Mouse (Mus musculus) adrenal gland (tissue): ENCODE results near the gene Cd5.

Experiments
- intact Hi-C: fragments of 180-260 bp; cut with DNase I; formaldehyde crosslinking; loops from one replicate; pipeline ENCODE4 v1.15.1; 2025

Cd5 gene

GRCm38 (mm10) chr19:10759525-10759924, 20.7 kb upstream of the Cd5 start:
- intact Hi-C loops = no loop called here

DNA sequence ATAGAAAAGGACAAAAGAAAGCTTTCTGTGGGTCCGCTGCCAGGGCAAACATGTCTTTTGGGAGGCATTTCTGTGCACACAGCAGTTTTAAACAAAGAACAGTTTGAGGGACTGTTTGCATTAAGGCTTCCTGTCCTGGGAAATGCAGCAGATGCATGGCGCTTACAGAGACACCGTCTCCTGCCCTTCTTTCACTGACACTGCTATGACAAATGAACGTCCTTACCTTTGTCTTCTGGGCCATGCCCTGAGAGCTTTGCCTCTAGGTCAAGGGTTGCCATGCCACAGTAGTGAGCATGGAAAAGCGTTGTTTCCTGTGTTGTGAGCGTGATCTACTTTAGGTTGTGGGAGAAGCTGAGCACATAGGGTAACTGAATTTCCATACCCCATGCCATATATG, 19.9 kb upstream of the Cd5 start:
- intact Hi-C loops = no loop called here

DNA sequence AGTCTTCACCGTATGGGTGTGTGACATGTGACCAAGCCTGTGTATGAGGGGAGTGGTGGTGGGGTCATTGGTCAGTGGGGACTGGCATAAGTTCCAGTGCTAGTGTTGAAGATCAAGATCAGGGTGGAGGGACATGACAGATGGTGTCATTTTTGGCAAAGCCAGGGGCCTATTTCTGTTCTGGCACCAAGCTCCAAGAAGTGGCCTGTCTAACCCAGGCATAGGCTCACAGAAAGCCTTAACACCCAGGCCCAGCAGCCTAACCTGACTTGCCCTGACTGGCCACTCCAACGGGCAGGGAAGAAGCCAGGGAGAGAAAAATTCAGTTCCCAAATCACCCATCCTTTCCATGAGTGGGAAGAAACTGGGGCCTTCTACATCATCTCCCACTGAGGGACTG, 18.7 kb upstream of the Cd5 start:
- intact Hi-C loops = no loop called here

DNA sequence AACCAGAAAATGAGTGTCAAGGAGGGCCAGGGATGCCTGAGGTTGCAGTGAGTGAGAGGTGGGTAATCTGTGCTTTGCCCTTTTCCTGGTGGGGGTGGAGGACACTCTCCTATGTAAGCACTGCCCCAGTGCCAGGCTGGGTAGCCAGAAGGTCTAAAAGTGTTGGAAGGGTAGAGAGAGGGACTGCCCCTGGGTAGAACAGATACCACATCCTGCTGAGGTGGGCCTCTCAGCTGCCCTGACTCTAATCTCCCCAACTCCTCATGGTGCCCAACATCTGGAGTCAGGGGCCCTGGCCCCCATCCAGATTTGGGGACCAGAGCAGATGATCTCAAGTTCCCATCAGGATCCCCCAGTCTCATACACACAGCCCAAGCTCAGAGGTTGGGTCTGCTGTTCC, 18.3 kb upstream of the Cd5 start:
- intact Hi-C loops = no loop called here

DNA sequence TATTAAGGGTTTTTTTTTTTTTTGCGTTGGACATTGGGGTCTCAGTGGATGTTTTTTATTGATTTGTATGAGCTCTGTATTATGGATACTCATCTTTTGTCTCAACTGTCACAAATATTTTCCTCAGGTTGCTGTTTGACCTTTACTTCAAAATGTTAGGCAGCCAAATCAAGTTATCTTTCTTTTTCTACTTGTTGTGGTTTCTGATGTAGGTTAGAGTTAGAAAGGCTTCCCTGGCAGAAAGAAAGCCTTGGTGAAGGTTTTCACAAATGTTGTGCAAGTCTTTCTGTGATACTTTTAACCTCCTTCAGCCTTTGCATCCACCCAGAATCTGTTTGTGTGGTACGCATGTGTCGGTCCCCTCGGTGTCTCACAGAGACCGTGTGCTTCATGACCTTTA, 13.8 kb upstream of the Cd5 start:
- intact Hi-C loops = no loop called here

DNA sequence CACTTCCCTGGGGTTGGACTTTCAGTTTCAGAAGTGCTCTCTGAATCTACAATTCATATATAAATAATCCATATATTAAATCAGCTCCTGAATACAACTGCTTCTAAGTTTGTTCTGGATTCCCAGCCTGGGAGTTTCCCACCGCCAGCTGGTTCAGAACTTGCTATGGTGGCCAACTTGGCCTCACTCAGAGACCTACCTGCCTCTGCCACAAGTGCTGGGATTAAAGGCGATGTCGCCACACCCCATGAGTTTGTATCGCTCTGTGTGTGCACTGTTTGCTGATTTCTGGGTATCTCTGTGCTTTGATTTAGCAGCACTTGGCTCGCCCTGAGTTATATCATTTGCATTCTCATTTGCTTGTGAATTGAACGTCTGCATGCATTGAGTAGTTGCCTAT, 13.3 kb upstream of the Cd5 start:
- intact Hi-C loops = no loop called here

- intact Hi-C loops = no loop called here
These were observed 12.8 kb upstream of the Cd5 start for GRCm38 (mm10) chr19:10751607-10752006.

DNA sequence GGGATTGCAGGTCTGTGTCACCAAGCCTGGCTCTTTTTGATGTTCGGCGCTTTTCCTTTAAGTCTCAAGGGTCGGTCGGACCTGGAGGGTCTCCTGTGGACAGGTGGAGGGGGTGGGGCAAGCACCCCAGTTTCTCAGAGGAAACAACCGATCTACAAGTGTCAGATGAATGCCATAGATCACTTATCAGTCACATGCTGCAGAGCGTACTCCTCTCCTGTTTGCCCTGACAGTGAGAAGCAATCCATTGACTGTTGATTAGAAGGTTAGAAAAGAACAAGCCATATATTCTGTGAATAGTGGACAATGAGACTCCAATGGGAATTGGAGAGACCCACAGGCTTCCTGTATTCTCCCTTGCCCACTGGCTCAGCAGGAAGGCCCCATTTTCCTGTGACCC, 11.4 kb upstream of the Cd5 start:
- intact Hi-C loops = no loop called here

DNA sequence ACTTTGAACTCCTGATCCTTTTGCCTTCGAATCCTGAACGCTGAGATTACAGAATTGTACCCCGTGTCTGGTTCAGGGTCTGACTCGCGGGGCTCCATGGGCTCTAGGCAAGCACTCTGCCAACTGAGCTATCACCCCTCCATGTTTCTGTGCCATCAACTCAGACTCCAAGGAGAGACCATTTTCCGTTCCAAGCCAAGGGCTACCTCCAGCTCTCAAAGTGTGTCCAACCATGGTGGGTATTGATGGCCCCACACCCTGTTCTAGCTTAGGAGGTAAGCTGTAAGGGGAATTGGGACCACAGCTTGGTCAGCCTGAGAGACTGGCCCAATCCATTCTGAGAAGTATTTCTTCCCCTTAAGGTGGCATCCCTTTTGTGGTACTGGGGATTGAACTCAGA, 10.5 kb upstream of the Cd5 start:
- intact Hi-C loops = no loop called here

DNA sequence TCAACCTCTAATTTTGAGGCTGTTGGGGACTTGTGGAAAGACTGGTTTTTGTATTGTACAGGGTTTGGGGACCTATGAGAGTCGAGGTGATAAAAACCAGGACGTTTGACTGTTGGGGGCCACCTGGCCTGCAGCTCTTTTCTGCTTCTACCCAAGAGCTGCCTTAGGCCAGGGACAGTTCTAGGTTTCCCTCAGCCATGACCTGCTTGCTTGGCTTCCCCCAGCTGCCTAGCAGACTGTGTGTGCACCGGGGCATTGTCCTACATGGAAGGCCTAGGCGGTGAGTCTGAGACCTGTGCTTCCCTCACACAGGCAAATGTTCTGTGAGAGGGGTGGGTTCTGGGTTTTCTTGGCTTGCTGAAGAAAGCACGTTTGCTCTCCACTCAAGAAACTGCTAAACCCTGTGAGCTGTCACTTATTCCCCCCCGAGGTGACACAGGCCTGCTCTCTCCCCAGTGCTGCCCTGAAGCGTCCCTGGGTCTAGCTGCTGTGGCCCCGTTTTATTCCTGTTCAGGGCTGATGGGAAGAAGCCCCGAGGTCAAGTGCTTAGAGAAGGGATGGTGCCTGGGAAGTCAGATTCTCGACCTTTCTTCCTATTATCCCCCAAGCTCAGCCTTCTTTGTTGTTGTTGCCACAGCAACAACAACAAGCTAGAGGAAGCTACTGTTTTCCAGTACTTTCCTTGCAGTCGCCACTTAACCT, 9.8 kb upstream of the Cd5 start:
- intact Hi-C loops = no loop called here

DNA sequence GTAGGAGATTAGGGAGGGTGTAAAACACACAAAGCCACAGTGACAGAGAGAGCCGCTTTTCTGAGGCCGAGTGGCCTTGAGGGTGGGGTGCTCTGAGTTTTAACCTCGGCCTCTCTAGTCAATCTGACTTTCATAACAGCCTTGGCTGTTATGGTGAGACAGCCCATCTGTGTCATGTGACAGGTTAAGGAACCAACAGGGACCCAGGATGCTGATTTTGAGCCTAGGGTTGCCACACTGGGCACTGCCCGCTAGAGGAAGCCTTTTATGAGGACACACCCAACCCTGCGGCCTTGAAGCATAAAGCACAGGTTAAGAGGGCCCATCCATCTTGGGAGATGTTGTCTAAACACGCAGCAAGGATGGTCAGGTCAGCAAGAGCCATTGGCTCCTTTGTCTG, 8.9 kb upstream of the Cd5 start:
- intact Hi-C loops = no loop called here

- intact Hi-C loops = no loop called here
These were observed 8.4 kb upstream of the Cd5 start for GRCm38 (mm10) chr19:10747182-10747581.

DNA sequence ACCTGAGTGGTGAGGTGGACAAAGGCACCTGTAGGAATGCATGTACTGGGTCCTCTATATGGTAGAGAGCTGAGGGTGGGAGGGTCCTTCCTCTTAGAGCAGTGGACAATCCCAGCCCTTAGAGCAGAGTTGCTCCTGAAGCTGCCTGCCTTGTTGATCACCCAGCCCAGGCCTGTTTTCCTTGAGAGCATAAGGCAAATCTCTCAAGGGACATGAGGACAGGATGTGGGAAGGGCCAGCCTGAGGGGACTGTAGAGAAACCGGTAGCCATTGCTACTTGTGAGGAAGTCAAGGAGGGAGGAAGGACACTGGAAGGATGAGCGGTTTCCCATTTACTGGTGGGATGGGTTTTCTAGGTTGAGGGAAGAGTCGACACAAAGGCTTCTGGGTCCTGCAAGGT, 3.8 kb upstream of the Cd5 start:
- intact Hi-C loops = no loop called here

DNA sequence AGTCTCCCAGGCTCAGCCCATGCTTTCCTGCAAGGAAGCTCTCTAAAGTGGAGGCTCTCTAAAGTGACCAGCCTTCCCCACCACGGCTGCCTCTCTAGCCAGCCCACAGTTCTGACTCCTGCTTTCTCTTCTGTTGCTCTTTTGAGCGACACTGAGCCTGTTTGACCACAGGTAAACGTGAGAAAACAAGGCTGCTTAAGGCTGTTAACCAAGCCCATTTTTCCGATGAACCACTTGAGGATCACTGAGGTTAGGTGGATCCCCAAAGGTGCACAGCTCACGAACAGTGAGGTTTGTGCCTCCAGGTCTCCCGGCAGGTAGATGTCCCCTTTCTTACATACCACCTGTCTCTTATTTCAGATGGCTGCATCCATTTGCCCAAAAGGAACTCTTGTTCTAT, 3.3 kb upstream of the Cd5 start:
- intact Hi-C loops = no loop called here

- intact Hi-C loops = no loop called here
These were observed 2.0 kb upstream of the Cd5 start for GRCm38 (mm10) chr19:10740641-10741440.

GRCm38 (mm10) chr19:10739916-10740315, 1.1 kb upstream of the Cd5 start:
- intact Hi-C loops = no loop called here

DNA sequence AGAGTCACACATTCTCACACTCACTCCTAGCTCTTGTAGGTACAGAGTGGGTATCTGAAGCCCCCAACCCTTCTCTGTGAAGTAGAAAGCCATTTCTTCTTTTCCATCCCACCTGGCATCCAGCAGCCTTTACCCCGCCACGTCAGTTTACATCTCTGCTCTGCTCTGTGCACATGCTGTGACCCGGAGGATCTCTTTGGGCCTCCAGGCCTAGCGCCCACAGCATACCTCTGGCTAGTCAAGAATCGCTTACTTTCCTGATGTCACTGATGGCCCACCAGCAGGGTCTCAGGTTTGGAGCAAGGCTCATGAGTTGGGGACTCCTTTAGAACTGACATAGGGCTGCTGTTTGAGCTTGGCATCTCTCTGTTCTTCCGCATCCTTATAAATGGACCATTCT, 764 bp downstream of the Cd5 start:
- intact Hi-C loops = no loop called here

GRCm38 (mm10) chr19:10735861-10736260, 2.9 kb downstream of the Cd5 start:
- intact Hi-C loops = no loop called here

- intact Hi-C loops = no loop called here
These were observed 3.7 kb downstream of the Cd5 start for GRCm38 (mm10) chr19:10735061-10735460.

DNA sequence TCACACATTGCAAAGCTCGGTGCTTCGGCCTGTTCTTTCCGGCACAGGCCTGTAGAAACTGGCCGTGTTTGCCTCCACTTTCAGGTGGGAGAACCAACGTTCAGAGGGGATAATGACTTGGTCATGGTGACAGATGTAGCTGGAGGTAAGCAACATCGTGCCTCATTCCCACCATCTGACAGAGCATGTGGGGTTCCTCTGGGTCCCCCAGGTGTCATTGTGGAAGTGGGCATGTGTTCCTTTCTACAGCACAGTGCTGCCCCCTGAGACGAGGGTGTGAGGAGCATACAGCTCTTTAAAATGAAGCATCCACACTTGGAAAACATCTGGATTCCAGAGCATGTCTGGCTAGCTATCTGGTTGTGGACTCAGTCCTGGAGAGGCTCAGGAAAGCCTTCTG, 4.2 kb downstream of the Cd5 start:
- intact Hi-C loops = no loop called here

- intact Hi-C loops = no loop called here
These were observed 5.2 kb downstream of the Cd5 start for GRCm38 (mm10) chr19:10733501-10734127.

DNA sequence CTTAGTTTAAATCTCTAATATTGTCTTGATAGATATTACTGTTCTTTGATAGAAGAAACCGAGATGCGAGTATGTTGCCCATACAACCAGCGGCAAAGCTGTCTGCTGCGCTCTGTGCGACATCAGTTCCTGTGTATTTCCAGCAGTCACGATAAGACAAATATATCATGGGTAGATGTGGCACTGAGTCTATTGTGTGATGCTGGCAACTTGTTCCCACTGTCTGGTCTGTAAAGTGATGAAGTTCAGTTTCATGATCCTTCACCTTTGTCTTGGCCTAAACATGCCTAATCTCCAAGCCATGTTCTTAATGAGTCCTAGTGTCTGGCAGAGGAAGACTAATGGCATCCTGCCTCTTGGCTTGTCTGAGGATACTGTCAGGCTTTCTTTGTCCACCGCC, 6.1 kb downstream of the Cd5 start:
- intact Hi-C loops = no loop called here

- intact Hi-C loops = no loop called here
These were observed 6.8 kb downstream of the Cd5 start for GRCm38 (mm10) chr19:10731975-10732374.
